Mouse (Mus musculus) kidney, adult 2 months (tissue): Measurements from ENCODE around the gene Ddah1.

Source experiments
- CTCF ChIP-seq: fragments of 200-500 bp; conservative IDR thresholded peaks from 2 replicates; pipeline ENCODE4 v1.5.1; 2011; ENCODE audit warnings: low read depth, mild to moderate bottlenecking, control low read depth, low read length, moderate library complexity, mixed read lengths; ENCODE audit not compliant: insufficient read depth, insufficient read length
- POLR2A ChIP-seq: fragments of 200-500 bp; IDR thresholded peaks from one replicate; pipeline ENCODE4 v1.6.1; 2011; ENCODE audit warnings: low read depth, low read length, control low read depth

DNA sequence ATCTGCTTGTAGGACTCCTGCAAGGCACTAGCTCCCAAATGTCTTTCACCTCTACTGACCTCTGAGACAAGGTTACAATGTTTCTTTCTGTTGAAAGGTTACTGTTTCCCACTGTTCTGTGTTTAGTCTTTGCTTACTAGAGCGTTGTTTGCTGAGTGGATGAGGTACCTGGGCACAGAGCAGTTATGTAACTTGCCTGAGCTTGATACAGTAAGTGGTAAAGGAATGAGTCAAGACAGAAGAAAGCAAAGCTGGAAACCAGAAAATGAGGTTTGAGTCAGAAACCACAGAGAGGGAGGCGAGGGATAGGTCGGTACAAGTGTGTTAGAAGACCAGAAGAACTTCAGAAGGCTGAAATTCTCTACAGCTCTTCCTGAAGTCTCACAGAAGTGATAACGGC lies 158.4 kb downstream of the Ddah1 start:
- no peak for TF ChIP-seq CTCF
- TF ChIP-seq POLR2A = no peak
